Comparison of ENCODE assay signal across 12 mouse cellular contexts in the genomic region with DNA sequence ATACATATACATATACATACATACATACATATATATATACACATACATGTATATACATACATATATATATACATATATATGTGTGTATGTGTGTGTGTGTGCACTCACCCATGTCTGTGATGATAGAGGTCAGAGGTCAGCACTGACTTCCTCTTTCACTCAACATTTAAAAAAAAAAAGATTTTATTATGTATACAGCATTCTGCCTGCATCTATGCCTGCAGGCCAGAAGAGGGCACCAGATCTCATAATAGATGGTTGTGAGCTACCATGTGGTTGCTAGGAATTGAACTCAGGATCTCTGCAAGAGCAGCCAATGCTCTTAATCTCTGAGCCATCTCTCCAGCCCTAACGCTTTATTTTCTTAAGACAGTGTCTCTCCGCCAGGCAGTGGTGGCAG. TPM values are rescaled to one million over a fixed set of nuclear protein-coding genes. Genes with fewer than 3 reads are reported as not detected.
DNase-seq lines count a peak whose midpoint lies in the region; ATAC-seq and TF ChIP-seq lines count a peak whose summit lies in the region.
"Had no signal": no experiment of that assay in that cellular context is flagged by ENCODE, and none has a peak within 500 bp of the region (broad histone marks: within the 10 kb centered on the region; RNA-seq: fewer than 3 reads in every experiment).

No protein-coding gene starts in this region.

- H3K9me3 ChIP-seq in E14TG2a.4 (ENCODE audit: low read length), result peaks cover 20% of the 10 kb centered on the region
- H3K9me3 ChIP-seq: liver, embryonic 12.5 days had no signal

- peaks cover 2% of the 10 kb centered on the region; the same call in 1 of the 2 replicates for H3K27me3 ChIP-seq in E14TG2a.4 (ENCODE audit: insufficient read depth, low read length)
- H3K27me3 ChIP-seq: liver, embryonic 12.5 days had no signal

- H3K36me3 ChIP-seq in E14TG2a.4 (ENCODE audit: insufficient read depth, low read length), result no peaks in the 10 kb centered on the region
- H3K36me3 ChIP-seq: liver, embryonic 12.5 days had no signal

- peak; percentile 52; the same call in 1 of the 2 replicates for ATAC-seq in common myeloid progenitor, adult 5-6 weeks (replicated peaks; ENCODE audit: low read depth, poor library complexity, severe bottlenecking)
- ATAC-seq: liver, embryonic 12.5 days had no signal

- peak; percentile 39 for TF ChIP-seq CTCF in E14TG2a.4 (conservative IDR thresholded peaks at IDR 0.05; ENCODE audit: low read length)

- peak; percentile 19 for DNase-seq in lung, postnatal 36 days
- DNase-seq in lung, postnatal 4 days, result no peak
- DNase-seq in thymus, postnatal 4 days, result peak; percentile 38
- DNase-seq in testis, postnatal 10 days (ENCODE audit: low spot score), result no peak
- no peak for DNase-seq in urinary bladder, adult 18-20 months (ENCODE audit: low spot score in 2 of 2)
- DNase-seq: cerebellum, adult 9-10 months; gastrocnemius, postnatal 36 days; heart, postnatal 10 days; kidney, postnatal 4 days had no signal

- H3K4me1 ChIP-seq in E14TG2a.4 (replicated peaks; ENCODE audit: low read depth, low read length), result no peaks in the 10 kb centered on the region
- H3K4me1 ChIP-seq: liver, embryonic 12.5 days had no signal

- H3K4me3 ChIP-seq in E14TG2a.4 (replicated peaks; ENCODE audit: low read length), result no peak overlapping the region
- H3K4me3 ChIP-seq: liver, embryonic 12.5 days had no signal

RNA-seq across cellular contexts. Expression of gene Ddx47, which starts 14.5 kb away (rescaled TPM):
- 139 and 149 TPM in 2 replicates for total RNA-seq in common myeloid progenitor, adult 5-6 weeks (2017)

RNA-seq across cellular contexts. Expression of gene Apold1, which starts 15.4 kb away (rescaled TPM):
- total RNA-seq in common myeloid progenitor, adult 5-6 weeks (2017), result 0.39 and 0.64 TPM in 2 replicates

Comparison
In these comparisons a context has a peak if more than half of its experiments do, and no peak if none do; other contexts are left out.
1. DNase-seq: peak in lung, postnatal 36 days (single experiment) and thymus, postnatal 4 days (single experiment); none in lung, postnatal 4 days (0 of 2), testis, postnatal 10 days (single experiment) and urinary bladder, adult 18-20 months (0 of 2).